Mouse (Mus musculus) bone marrow, adult 2 months (tissue): ENCODE measurements around the gene Sntb2.

Experiments used
- CTCF ChIP-seq: fragments of 200-500 bp; IDR thresholded peaks from 2 replicates; pipeline ENCODE4 v1.5.1; 2011; ENCODE audit warnings: low read length, control low read depth; ENCODE audit not compliant: control insufficient read depth, insufficient read depth
- POLR2A ChIP-seq: fragments of 200-500 bp; IDR thresholded peaks from 2 replicates; pipeline ENCODE4 v1.6.1; 2011; ENCODE audit warnings: low read depth, mild to moderate bottlenecking, control low read depth, low read length, borderline replicate concordance; ENCODE audit not compliant: control insufficient read depth

- TF ChIP-seq POLR2A (no peak), CTCF (no peak)
Measured at GRCm38 (mm10) chr8:106924904-106925349, 10.6 kb upstream of the Sntb2 start.
